Mouse (Mus musculus) left cerebral cortex, postnatal 14 days (tissue): ENCODE measurements around the gene Gpatch2l. TPM values are rescaled to one million over a fixed set of nuclear protein-coding genes. Genes with fewer than 3 reads are reported as not detected.

Experiments
- DNase-seq, 2 experiments: peaks; one replicate each; pipeline ENCODE4 v3.0.0; 2021 to 2022; ENCODE audit warnings: low spot score in 2 of 2, mixed read lengths in 1 of 2
- intact Hi-C: fragments of 180-260 bp; cut with DNase I; formaldehyde crosslinking; loops from one replicate; pipeline ENCODE4 v1.15.1; 2025
- long read RNA-seq, 2 experiments: library from polyadenylated mRNA; stranded (forward); transcript quantifications; one replicate each; pipeline ENCODE4 v2.0.0; 2021
- total RNA-seq, 2 experiments: library from RNA; stranded (reverse); gene quantifications; 2 replicates each; pipeline ENCODE4 v1.2.3; 2021

The Gpatch2l gene
- 10 to 100 TPM; 36.7 to 38.0 TPM for total RNA-seq
- long read RNA-seq, experiment 1, full-length matches to known transcripts, result 37 of 51 reads
- long read RNA-seq, experiment 1, partial matches to known transcripts, result 11 of 51 reads
- long read RNA-seq, experiment 1, other reads (novel, unspliced or antisense), result 3 of 51 reads
- long read RNA-seq, experiment 2, full-length matches to known transcripts, result 29 of 39 reads
- long read RNA-seq, experiment 2, partial matches to known transcripts, result 5 of 39 reads
- long read RNA-seq, experiment 2, other reads (novel, unspliced or antisense), result 5 of 39 reads

- intact Hi-C loops, result no loop called here
- DNase-seq, result peak; percentile 91 to 93
Observed at GRCm38 (mm10) chr12:86241604-86242536, at the start of gene Gpatch2l. Gene Gpatch2l, plus strand, starts transcription at chr12:86241858.

- intact Hi-C loops, result no loop called here
- DNase-seq, result no peak
Observed at GRCm38 (mm10) chr12:86192036-86192449, 49.6 kb upstream of the Gpatch2l start.

- intact Hi-C loops, result no loop called here
Observed at GRCm38 (mm10) chr12:86196944-86197343, 44.7 kb upstream of the Gpatch2l start.

GRCm38 (mm10) chr12:86203443-86204057 is 38.1 kb upstream of the Gpatch2l start:
- DNase-seq, result no peak
- intact Hi-C loops, result no loop called here

More at GRCm38 (mm10) chr12:86196944-86197343, 44.7 kb upstream of the Gpatch2l start:
- no peak for DNase-seq

GRCm38 (mm10) chr12:86211099-86211520 is 30.5 kb upstream of the Gpatch2l start:
- intact Hi-C loops, result no loop called here
- DNase-seq, result no peak

GRCm38 (mm10) chr12:86212693-86213470 is 28.8 kb upstream of the Gpatch2l start:
- intact Hi-C loops, result no loop called here
- peak in 1 of 2 experiments; percentile 24 for DNase-seq

- intact Hi-C loops, result no loop called here
- DNase-seq, result no peak
Observed at GRCm38 (mm10) chr12:86214201-86214600, 27.5 kb upstream of the Gpatch2l start.

- intact Hi-C loops, result no loop called here
- DNase-seq, result no peak
Observed at GRCm38 (mm10) chr12:86216687-86217421, 24.8 kb upstream of the Gpatch2l start.

GRCm38 (mm10) chr12:86220200-86221021 is 21.2 kb upstream of the Gpatch2l start:
- intact Hi-C loops, result no loop called here

GRCm38 (mm10) chr12:86221074-86221703 is 20.5 kb upstream of the Gpatch2l start:
- intact Hi-C loops, result no loop called here
- DNase-seq, result no peak

More at GRCm38 (mm10) chr12:86220200-86221021, 21.2 kb upstream of the Gpatch2l start:
- DNase-seq, result no peak

GRCm38 (mm10) chr12:86234295-86234694 is 7.4 kb upstream of the Gpatch2l start:
- DNase-seq, result no peak
- intact Hi-C loops, result no loop called here

GRCm38 (mm10) chr12:86238736-86239135 is 2.9 kb upstream of the Gpatch2l start:
- intact Hi-C loops, result no loop called here
- DNase-seq, result no peak

GRCm38 (mm10) chr12:86242563-86242962 is 905 bp downstream of the Gpatch2l start:
- intact Hi-C loops, result no loop called here
- no peak for DNase-seq

GRCm38 (mm10) chr12:86243936-86244335 is 2.3 kb downstream of the Gpatch2l start:
- DNase-seq, result no peak
- intact Hi-C loops, result no loop called here

GRCm38 (mm10) chr12:86250183-86250582 is 8.5 kb downstream of the Gpatch2l start:
- intact Hi-C loops, result no loop called here
- no peak for DNase-seq

GRCm38 (mm10) chr12:86254910-86255309 is 13.3 kb downstream of the Gpatch2l start:
- intact Hi-C loops, result no loop called here
- no peak for DNase-seq

- DNase-seq, result no peak
- intact Hi-C loops, result no loop called here
Observed at GRCm38 (mm10) chr12:86271626-86272025, 30.0 kb downstream of the Gpatch2l start.
